Mouse (Mus musculus): ENCODE data around the gene Rad21l. TPM values are rescaled to one million over a fixed set of nuclear protein-coding genes. Genes with fewer than 3 reads are reported as not detected.
"Not testable (repeated sequence)": the region's sequence is repeated elsewhere in the genome, so short reads cannot be mapped to it uniquely, and the experiment has no call there.

The Rad21l gene
- polyA plus RNA-seq, 1 experiment from 2014 or later: 0.17 TPM

DNA sequence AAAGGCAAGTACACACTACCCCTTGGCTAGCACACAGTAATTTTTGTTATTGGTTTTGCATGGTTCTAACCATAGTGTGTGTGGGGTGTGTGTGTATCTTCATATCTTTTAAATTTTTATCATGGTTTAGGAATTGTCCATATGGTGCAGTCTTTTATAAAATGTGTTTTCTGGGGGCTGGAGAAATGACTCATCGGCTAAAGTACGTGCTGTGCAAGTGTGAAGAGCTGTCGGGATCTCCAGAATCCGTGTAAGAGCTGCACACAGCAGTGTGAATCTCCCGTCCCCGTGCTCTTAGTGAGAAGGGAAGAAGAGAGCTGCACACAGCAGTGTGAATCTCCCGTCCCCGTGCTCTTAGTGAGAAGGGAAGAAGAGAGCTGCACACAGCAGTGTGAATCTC lies 52.6 kb downstream of the Rad21l start:
- H3K4me1 ChIP-seq (replicated peaks; ENCODE audit: control insufficient read depth, insufficient read depth, low read length); H3K9ac ChIP-seq (ENCODE audit: low read depth, low read length); H3K36me3 ChIP-seq (ENCODE audit: control insufficient read depth, insufficient read depth, low read length); H3K27ac ChIP-seq (ENCODE audit: low read depth, low read length); H3K4me3 ChIP-seq (ENCODE audit: low read depth, low read length); ATAC-seq (ENCODE audit: low FRiP score); DNase-seq (ENCODE audit: low spot score); H3K27me3 ChIP-seq (ENCODE audit: control insufficient read depth, insufficient read depth, low read length); H3K9me3 ChIP-seq (ENCODE audit: control insufficient read depth, low read length); H3K4me2 ChIP-seq (replicated peaks; ENCODE audit: low read depth, low read length): not testable (repeated sequence)
- WGBS: 89% methylated on average over 7 of the region's 8 CpGs

DNA sequence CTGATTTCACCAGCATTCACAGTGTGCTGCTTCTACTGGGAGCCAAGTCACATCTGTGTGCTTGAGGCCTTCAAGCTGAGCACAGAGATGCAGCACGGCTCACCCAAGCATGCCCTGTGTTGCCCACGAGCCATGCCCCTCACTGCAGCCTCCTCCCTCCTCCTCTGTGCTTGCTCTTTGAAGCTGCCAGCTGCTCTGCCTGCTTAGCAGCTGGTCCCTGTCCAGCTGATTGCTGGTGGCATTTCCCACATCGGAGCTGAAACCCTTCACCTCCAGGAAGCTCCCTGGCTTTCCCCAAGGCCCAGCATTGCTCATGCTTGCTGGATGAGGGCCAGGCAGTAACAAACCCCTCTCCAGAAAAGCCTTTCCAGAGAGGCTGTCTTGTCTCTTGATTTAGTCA lies 58.4 kb downstream of the Rad21l start:
- no peak for DNase-seq (ENCODE audit: low spot score)
- Histone ChIP-seq H3K36me3 (ENCODE audit: control insufficient read depth, insufficient read depth, low read length) (no peaks in the 10 kb centered on the region), H3K4me1 (replicated peaks; ENCODE audit: control insufficient read depth, insufficient read depth, low read length) (peaks cover 3% of the 10 kb centered on the region; the same call in 1 of the 2 replicates), H3K9ac (ENCODE audit: low read depth, low read length) (no peak overlapping the region), H3K4me3 (ENCODE audit: low read depth, low read length) (no peak overlapping the region), H3K9me3 (ENCODE audit: control insufficient read depth, low read length) (no peaks in the 10 kb centered on the region), H3K27me3 (ENCODE audit: control insufficient read depth, insufficient read depth, low read length) (no peaks in the 10 kb centered on the region), H3K4me2 (replicated peaks; ENCODE audit: low read depth, low read length) (no peak overlapping the region), H3K27ac (ENCODE audit: low read depth, low read length) (no peak overlapping the region)
- 0 out of 2 replicates have a peak, but pooled peaks have one; percentile 15 for ATAC-seq (ENCODE audit: low FRiP score)
- WGBS: 52% methylated on average over 3 of the region's 3 CpGs

DNA sequence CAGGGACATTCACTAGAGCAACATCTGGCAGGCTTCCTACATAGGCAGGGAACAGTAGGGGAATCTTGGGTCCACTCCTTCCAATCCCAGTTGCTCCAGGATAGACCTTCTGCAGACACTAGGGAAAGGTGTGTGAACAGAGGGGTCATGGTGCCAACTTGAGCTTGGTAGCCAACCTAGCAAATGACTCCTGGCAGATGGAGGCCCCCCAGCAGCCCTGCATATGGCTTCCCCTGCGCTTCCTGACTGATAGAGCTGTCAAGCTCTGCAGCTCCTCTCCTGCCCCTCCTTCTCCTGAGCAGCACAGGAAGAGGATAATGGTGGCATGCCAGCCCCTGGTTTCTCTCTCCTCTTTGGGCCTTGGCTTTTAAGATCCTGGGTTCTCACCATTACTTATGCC lies 59.9 kb downstream of the Rad21l start:
- ATAC-seq (ENCODE audit: low FRiP score): no peak
- 63% methylated on average over 1 of the region's 1 CpGs for WGBS
- H3K4me1 ChIP-seq (replicated peaks; ENCODE audit: control insufficient read depth, insufficient read depth, low read length): peaks cover 8% of the 10 kb centered on the region; the same call in 1 of the 2 replicates

DNA sequence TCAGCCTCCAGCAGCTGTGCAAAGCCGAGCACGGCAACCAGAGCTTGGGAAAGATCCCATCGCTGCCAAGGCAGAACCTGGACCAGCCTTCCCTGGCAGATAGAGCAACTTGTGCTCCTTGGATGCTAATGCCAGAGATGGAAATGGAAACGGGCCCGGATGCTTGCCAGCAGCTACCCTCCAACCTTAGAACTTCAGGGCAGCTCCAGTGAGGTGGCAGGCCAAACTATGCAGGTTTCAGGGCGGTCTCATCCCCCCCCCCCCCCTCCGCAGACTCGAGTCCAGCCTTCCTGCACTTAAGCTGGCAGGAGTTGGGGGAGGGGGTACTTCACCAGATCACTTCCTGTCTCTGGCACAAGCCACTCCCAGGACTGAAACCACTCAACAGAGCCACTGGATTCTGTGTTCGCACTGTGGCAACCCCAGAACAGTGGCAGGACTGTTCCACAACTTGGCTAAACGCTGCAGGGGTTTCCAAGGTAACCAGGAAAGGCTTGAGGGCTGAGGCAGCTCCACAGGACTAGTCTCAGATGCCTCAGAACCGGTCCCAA lies 62.8 kb downstream of the Rad21l start:
- ATAC-seq (ENCODE audit: low FRiP score) (peak; percentile 20; the same call in 1 of the 2 replicates), DNase-seq (ENCODE audit: low spot score) (peak; percentile 30)
- Histone ChIP-seq H3K4me2 (replicated peaks; ENCODE audit: low read depth, low read length) (no peak overlapping the region), H3K4me1 (replicated peaks; ENCODE audit: control insufficient read depth, insufficient read depth, low read length) (peaks cover 8% of the 10 kb centered on the region; the same call in 1 of the 2 replicates), H3K27me3 (ENCODE audit: control insufficient read depth, insufficient read depth, low read length) (no peaks in the 10 kb centered on the region), H3K4me3 (ENCODE audit: low read depth, low read length) (no peak overlapping the region), H3K9me3 (ENCODE audit: control insufficient read depth, low read length) (no peaks in the 10 kb centered on the region), H3K27ac (ENCODE audit: low read depth, low read length) (peak overlapping the region; percentile 24; the same call in 1 of the 2 replicates), H3K36me3 (ENCODE audit: control insufficient read depth, insufficient read depth, low read length) (no peaks in the 10 kb centered on the region), H3K9ac (ENCODE audit: low read depth, low read length) (no peak overlapping the region)
- 59% methylated on average over 9 of the region's 11 CpGs for WGBS

More for the DNA sequence above, 59.9 kb downstream of the Rad21l start:
- Histone ChIP-seq H3K36me3 (ENCODE audit: control insufficient read depth, insufficient read depth, low read length) (no peaks in the 10 kb centered on the region), H3K4me3 (ENCODE audit: low read depth, low read length) (no peak overlapping the region), H3K27me3 (ENCODE audit: control insufficient read depth, insufficient read depth, low read length) (no peaks in the 10 kb centered on the region), H3K9ac (ENCODE audit: low read depth, low read length) (no peak overlapping the region), H3K27ac (ENCODE audit: low read depth, low read length) (no peak overlapping the region), H3K4me2 (replicated peaks; ENCODE audit: low read depth, low read length) (no peak overlapping the region), H3K9me3 (ENCODE audit: control insufficient read depth, low read length) (no peaks in the 10 kb centered on the region)
- no peak for DNase-seq (ENCODE audit: low spot score)

DNA sequence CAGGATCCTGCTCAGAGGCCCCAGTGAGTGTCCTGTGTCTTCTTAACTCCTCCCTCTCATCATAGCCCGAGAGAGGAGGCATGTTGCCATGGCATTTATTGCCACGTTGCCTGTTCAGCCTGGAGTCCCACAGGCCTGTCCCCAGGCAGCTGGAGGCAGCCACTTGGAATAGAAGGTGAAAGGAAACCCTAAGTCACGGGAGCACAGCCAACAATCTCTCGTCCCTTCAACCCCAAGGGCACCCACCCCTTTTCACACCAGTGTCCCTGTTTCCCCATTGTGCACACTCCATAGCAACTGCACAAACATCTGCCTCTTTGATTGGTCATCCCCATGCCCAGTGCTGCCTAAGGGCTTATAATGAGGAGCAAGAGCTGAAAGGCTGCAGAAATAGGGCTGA lies 64.7 kb downstream of the Rad21l start:
- ATAC-seq (ENCODE audit: low FRiP score): peak; percentile 93
- no peak overlapping the region for H3K4me2 ChIP-seq (replicated peaks; ENCODE audit: low read depth, low read length)
- no peak overlapping the region for H3K9ac ChIP-seq (ENCODE audit: low read depth, low read length)
- H3K4me3 ChIP-seq (ENCODE audit: low read depth, low read length): no peak overlapping the region
- H3K4me1 ChIP-seq (replicated peaks; ENCODE audit: control insufficient read depth, insufficient read depth, low read length): peaks cover 8% of the 10 kb centered on the region; the same call in 1 of the 2 replicates
- no peaks in the 10 kb centered on the region for H3K9me3 ChIP-seq (ENCODE audit: control insufficient read depth, low read length)
- WGBS: 18% methylated on average over 4 of the region's 4 CpGs
- no peaks in the 10 kb centered on the region for H3K27me3 ChIP-seq (ENCODE audit: control insufficient read depth, insufficient read depth, low read length)
- H3K36me3 ChIP-seq (ENCODE audit: control insufficient read depth, insufficient read depth, low read length): no peaks in the 10 kb centered on the region
- H3K27ac ChIP-seq (ENCODE audit: low read depth, low read length): peak overlapping the region; percentile 72
- DNase-seq (ENCODE audit: low spot score): peak; percentile 66

DNA sequence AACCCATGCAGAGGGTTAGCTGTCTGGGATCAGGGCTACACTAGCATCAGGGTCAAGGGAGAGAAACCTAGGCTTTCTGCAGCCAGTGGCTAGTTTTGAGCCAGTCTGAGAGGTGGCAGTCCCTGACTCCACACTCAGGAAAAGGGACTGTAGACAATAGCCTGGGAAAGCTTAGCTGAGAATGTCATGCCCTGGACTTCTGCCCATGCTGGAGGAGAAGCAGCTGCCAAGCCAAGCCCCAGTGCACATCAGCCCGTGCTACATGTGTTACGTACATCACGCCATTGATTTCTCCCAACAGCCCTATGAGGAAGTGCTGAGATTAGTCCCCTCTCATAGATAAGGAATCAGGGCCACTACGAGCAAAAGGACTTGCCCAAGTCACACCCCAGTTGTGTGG lies 66.2 kb downstream of the Rad21l start:
- no peak overlapping the region for H3K4me3 ChIP-seq (ENCODE audit: low read depth, low read length)
- DNase-seq (ENCODE audit: low spot score) (no peak), ATAC-seq (ENCODE audit: low FRiP score) (no peak)
- no peak overlapping the region for H3K27ac ChIP-seq (ENCODE audit: low read depth, low read length)
- no peaks in the 10 kb centered on the region for H3K9me3 ChIP-seq (ENCODE audit: control insufficient read depth, low read length)
- WGBS: 91% methylated on average over 4 of the region's 4 CpGs
- no peaks in the 10 kb centered on the region for H3K27me3 ChIP-seq (ENCODE audit: control insufficient read depth, insufficient read depth, low read length)
- no peaks in the 10 kb centered on the region for H3K36me3 ChIP-seq (ENCODE audit: control insufficient read depth, insufficient read depth, low read length)
- no peak overlapping the region for H3K9ac ChIP-seq (ENCODE audit: low read depth, low read length)
- H3K4me2 ChIP-seq (replicated peaks; ENCODE audit: low read depth, low read length): no peak overlapping the region
- peaks cover 8% of the 10 kb centered on the region; the same call in 1 of the 2 replicates for H3K4me1 ChIP-seq (replicated peaks; ENCODE audit: control insufficient read depth, insufficient read depth, low read length)

DNA sequence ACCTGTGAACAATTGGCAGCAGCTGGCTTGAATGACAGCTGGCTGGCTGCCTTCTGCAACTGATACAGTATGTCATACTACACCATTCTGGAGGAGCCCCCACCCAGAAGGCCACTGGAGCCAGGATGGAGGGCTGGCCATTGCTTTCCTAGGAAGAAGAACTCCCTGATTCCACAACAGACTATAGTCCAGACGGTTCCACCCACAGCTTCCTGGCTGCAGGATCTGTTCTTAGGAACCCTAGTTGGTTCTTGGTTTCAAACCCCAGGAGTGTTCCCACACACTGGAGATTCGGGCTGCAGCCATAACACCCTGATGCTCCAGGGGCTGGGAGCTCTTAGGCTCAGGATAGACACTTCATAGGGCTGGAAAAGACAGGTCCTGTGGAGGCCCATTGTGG lies 70.3 kb downstream of the Rad21l start:
- DNase-seq (ENCODE audit: low spot score) (no peak), ATAC-seq (ENCODE audit: low FRiP score) (no peak)
- Histone ChIP-seq H3K4me2 (replicated peaks; ENCODE audit: low read depth, low read length) (no peak overlapping the region), H3K9ac (ENCODE audit: low read depth, low read length) (no peak overlapping the region), H3K9me3 (ENCODE audit: control insufficient read depth, low read length) (no peaks in the 10 kb centered on the region), H3K4me3 (ENCODE audit: low read depth, low read length) (no peak overlapping the region), H3K36me3 (ENCODE audit: control insufficient read depth, insufficient read depth, low read length) (no peaks in the 10 kb centered on the region), H3K27ac (ENCODE audit: low read depth, low read length) (no peak overlapping the region), H3K27me3 (ENCODE audit: control insufficient read depth, insufficient read depth, low read length) (no peaks in the 10 kb centered on the region), H3K4me1 (replicated peaks; ENCODE audit: control insufficient read depth, insufficient read depth, low read length) (no peaks in the 10 kb centered on the region; the same call in 1 of the 2 replicates)
- 80% methylated on average over 2 of the region's 2 CpGs for WGBS

Other genes with a start within 250 kb of the Rad21l start
- gene 4921509C19Rik, start 192.4 kb downstream of the Rad21l start, polyA plus RNA-seq (2014; fragmentation: Nextera tagmentation; extraction: Ambion mirVana): not detected in 2 replicates
- gene Nsfl1c, start 174.4 kb downstream of the Rad21l start, polyA plus RNA-seq (2014; fragmentation: Nextera tagmentation; extraction: Ambion mirVana): 294 and 295 TPM in 2 replicates
- gene Fkbp1a, start 126.0 kb downstream of the Rad21l start, polyA plus RNA-seq (2014; fragmentation: Nextera tagmentation; extraction: Ambion mirVana): 610 and 637 TPM in 2 replicates
- 0.94 and 1.4 TPM in 2 replicates for gene Sdcbp2, start 95.9 kb downstream of the Rad21l start, polyA plus RNA-seq (2014; fragmentation: Nextera tagmentation; extraction: Ambion mirVana)
- 2.3 and 2.7 TPM in 2 replicates for gene Snph, start 35.9 kb downstream of the Rad21l start, polyA plus RNA-seq (2014; fragmentation: Nextera tagmentation; extraction: Ambion mirVana)
- 4.3 and 5.2 TPM in 2 replicates for gene Tmem74b, start 33.5 kb upstream of the Rad21l start, polyA plus RNA-seq (2014; fragmentation: Nextera tagmentation; extraction: Ambion mirVana)
- 43.5 and 45.9 TPM in 2 replicates for gene Psmf1, start 75.7 kb upstream of the Rad21l start, polyA plus RNA-seq (2014; fragmentation: Nextera tagmentation; extraction: Ambion mirVana)
- 0.66 and 0.77 TPM in 2 replicates for gene Rspo4, start 174.4 kb upstream of the Rad21l start, polyA plus RNA-seq (2014; fragmentation: Nextera tagmentation; extraction: Ambion mirVana)
- gene Angpt4, start 242.7 kb upstream of the Rad21l start, polyA plus RNA-seq (2014; fragmentation: Nextera tagmentation; extraction: Ambion mirVana): 0.14 and 0.23 TPM in 2 replicates

Measured in hindbrain, embryonic 11.5 days (tissue).